Mouse (Mus musculus) forebrain, postnatal 0 days (tissue): Measurements from ENCODE around the gene Ptgr2. TPM values are rescaled to one million over a fixed set of nuclear protein-coding genes. Genes with fewer than 3 reads are reported as not detected.
"Not testable (repeated sequence)": the region's sequence is repeated elsewhere in the genome, so short reads cannot be mapped to it uniquely, and the experiment has no call there.

ENCODE experiments used
- ATAC-seq: fragments of 200-750 bp; cut with Nextera tagmentation; 2 replicates; pipeline ENCODE4 v1.8.0; 2017; ENCODE audit warnings: mild to moderate bottlenecking, moderate library complexity
- DNase-seq: peaks from one replicate; pipeline ENCODE4 v3.0.0-alpha.2; 2015
- H3K27ac ChIP-seq: fragments of 300-500 bp; sonication (generic); 2 replicates; pipeline ENCODE4 v1.5.1; 2014; ENCODE audit warnings: low read depth, mild to moderate bottlenecking, antibody characterized with exemption, low read length, moderate library complexity, mixed read lengths
- H3K27me3 ChIP-seq: fragments of 300-500 bp; sonication (generic); 2 replicates; pipeline ENCODE4 v1.6.1; 2014; ENCODE audit warnings: mild to moderate bottlenecking, low read length, mixed read lengths; ENCODE audit not compliant: insufficient read depth
- H3K36me3 ChIP-seq: fragments of 300-500 bp; sonication (generic); 2 replicates; pipeline ENCODE4 v1.6.1; 2014; ENCODE audit warnings: mild to moderate bottlenecking, moderate library complexity; ENCODE audit not compliant: insufficient read depth
- H3K4me1 ChIP-seq: fragments of 300-500 bp; sonication (generic); 2 replicates; pipeline ENCODE4 v1.6.1; 2014; ENCODE audit warnings: antibody characterized with exemption; ENCODE audit not compliant: insufficient read depth
- H3K4me2 ChIP-seq: fragments of 300-500 bp; sonication (generic); 2 replicates; pipeline ENCODE4 v1.6.1; 2014; ENCODE audit warnings: low read depth, mild to moderate bottlenecking, moderate library complexity
- H3K4me3 ChIP-seq: fragments of 300-500 bp; sonication (generic); 2 replicates; pipeline ENCODE4 v1.5.1; 2014; ENCODE audit warnings: low read depth, low read length, mixed read lengths
- H3K9ac ChIP-seq: fragments of 300-500 bp; sonication (generic); 2 replicates; pipeline ENCODE4 v1.6.1; 2014; ENCODE audit warnings: mild to moderate bottlenecking
- H3K9me3 ChIP-seq: fragments of 300-500 bp; sonication (generic); 2 replicates; pipeline ENCODE4 v1.6.1; 2016; ENCODE audit warnings: low read length
- CTCF ChIP-seq: sonication (generic); IDR thresholded peaks from 2 replicates; pipeline ENCODE4 v1.5.1; 2016; ENCODE audit warnings: antibody characterized with exemption, control low read depth, low read depth
- WGBS: fragments of 180-500 bp; shearing (Covaris S2); extraction: QIAGEN DNeasy Blood & Tissue Kit; methylation state at CpG from one replicate; pipeline ENCODE4 v1.1.7; 2014; 5-methylcytosine and 5-hydroxymethylcytosine counted together
- polyA plus RNA-seq: library from polyadenylated mRNA; unstranded; fragments of >200 nt; fragmentation: Nextera tagmentation; extraction: Ambion mirVana; gene quantifications from 2 replicates; pipeline ENCODE4 v1.2.1, GENCODE M21; 2015
- total RNA-seq: library from RNA; depleted of rRNA; stranded (reverse); fragments of >200 nt; gene quantifications from 2 replicates; pipeline ENCODE4 v1.2.3, GENCODE M21; 2014; rRNA removed

Ptgr2 gene
- total and polyA plus RNA-seq, 2 experiments from 2014 or later = 17.3 to 18.7 TPM

GRCm38 (mm10) chr12:84336963-84337625 lies 52.1 kb downstream of the Ptgr2 start:
- no peak overlapping the region for H3K4me2 ChIP-seq
- TF ChIP-seq CTCF = no peak
- WGBS = 92% methylated on average over 11 of the region's 11 CpGs
- no peak overlapping the region for H3K4me3 ChIP-seq
- H3K4me1 ChIP-seq = no peaks in the 10 kb centered on the region
- H3K27ac ChIP-seq = no peak overlapping the region
- peaks cover 64% of the 10 kb centered on the region for H3K36me3 ChIP-seq
- H3K27me3 ChIP-seq = no peaks in the 10 kb centered on the region
- ATAC-seq = no peak
- no peak for DNase-seq
- H3K9me3 ChIP-seq = no peaks in the 10 kb centered on the region
- no peak overlapping the region for H3K9ac ChIP-seq

DNA sequence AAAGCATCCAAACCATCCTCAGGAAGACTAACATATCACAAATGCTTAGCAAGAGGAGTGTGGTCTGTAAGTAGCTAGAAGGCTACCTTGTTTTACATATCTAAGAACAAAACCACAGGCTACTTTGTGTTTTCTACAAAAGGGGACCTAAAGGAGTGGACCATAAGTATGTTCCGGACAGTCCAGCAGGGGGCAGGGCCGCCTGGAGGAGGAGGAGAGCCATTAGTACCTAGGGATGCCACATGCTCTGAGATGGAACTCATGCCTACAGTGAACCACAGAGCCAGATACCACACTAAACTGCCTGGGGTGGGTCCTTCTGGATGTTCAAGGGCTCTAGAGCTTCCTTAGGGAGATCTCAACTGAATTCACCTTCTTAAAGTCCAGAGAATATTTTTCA lies 62.2 kb downstream of the Ptgr2 start:
- no peak overlapping the region for H3K4me3 ChIP-seq
- DNase-seq (no peak), ATAC-seq (no peak)
- no peak overlapping the region for H3K4me2 ChIP-seq
- H3K27me3 ChIP-seq = no peaks in the 10 kb centered on the region
- H3K36me3 ChIP-seq = peaks cover 52% of the 10 kb centered on the region
- H3K9ac ChIP-seq = no peak overlapping the region
- H3K27ac ChIP-seq = no peak overlapping the region
- WGBS = 48% methylated on average over 2 of the region's 2 CpGs
- no peaks in the 10 kb centered on the region for H3K4me1 ChIP-seq
- peak; percentile 44 for TF ChIP-seq CTCF
- H3K9me3 ChIP-seq = no peaks in the 10 kb centered on the region

GRCm38 (mm10) chr12:84358699-84359098 lies 73.7 kb downstream of the Ptgr2 start:
- DNase-seq, ATAC-seq, H3K9me3 ChIP-seq, H3K9ac ChIP-seq, H3K4me2 ChIP-seq, H3K27me3 ChIP-seq, H3K27ac ChIP-seq, H3K4me3 ChIP-seq: not testable (repeated sequence)
- WGBS = 93% methylated on average over 2 of the region's 2 CpGs
- Histone ChIP-seq H3K36me3 (peaks cover 31% of the 10 kb centered on the region), H3K4me1 (peaks cover 13% of the 10 kb centered on the region)

DNA sequence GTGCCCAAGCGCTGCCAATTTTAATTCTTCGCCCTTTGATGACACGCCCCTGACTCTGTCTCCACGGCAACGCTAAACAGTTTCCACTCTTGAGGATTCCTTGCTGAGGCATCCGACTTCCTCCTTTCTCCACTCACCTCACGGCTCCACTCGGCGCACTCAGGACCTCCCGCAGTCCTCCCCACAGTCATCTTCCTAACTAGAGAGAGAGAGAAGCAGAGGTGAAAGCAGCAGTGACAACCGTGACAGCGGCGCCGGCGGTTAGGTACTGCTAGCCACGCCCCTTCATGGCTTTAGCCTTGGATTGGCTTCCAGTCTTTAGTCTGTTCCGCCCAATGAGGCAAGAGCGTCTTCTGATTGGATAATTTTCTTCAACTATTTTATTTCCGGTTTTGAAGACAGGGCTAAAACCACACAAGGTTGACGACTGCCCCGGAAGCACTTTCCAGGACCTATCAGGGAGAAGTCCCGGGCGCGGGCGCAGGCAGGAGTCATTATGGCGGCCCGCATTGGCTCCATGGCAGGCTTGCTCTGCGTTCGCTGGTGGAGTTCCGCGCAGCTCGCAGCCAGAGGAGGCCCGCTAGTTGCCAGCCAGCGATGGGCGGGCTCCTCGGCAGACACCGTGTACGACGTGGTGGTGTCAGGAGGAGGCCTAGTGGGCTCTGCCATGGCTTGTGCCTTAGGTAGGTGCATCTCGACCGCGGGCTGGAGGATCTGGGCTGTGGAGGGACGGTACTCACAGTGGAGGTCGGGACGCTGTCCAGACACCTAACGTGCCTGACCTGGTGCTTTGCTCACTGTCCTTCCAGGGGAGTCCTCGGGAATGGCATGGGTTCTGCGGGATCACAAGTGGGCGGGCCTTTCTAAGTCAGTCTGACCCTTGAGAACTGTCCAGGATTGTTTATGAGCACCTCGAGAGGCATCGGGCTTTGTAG lies 76.8 kb downstream of the Ptgr2 start, which contains the start of the genes Coq6 and Fam161b:
TSS of gene Coq6 (plus strand) at position 103 of the 935 bp plus-strand sequence.
TSS of gene Fam161b (minus strand) at position 279 of the 935 bp plus-strand sequence.
- Histone ChIP-seq H3K9ac (peak within 1 kb of the TSS; percentile 81), H3K4me2 (peak within 1 kb of the TSS; percentile 88), H3K27ac (peak within 1 kb of the TSS; percentile 70), H3K4me1 (peaks cover 13% of the 10 kb centered on the region), H3K4me3 (peak within 1 kb of the TSS; percentile 100), H3K27me3 (no peaks in the 10 kb centered on the region), H3K9me3 (no peaks in the 10 kb centered on the region), H3K36me3 (peaks cover 7% of the 10 kb centered on the region)
- ATAC-seq = peak; percentile 99
- no peak for TF ChIP-seq CTCF
- DNase-seq = peak; percentile 97
- under 1% methylated on average over 51 of the region's 51 CpGs for WGBS

DNA sequence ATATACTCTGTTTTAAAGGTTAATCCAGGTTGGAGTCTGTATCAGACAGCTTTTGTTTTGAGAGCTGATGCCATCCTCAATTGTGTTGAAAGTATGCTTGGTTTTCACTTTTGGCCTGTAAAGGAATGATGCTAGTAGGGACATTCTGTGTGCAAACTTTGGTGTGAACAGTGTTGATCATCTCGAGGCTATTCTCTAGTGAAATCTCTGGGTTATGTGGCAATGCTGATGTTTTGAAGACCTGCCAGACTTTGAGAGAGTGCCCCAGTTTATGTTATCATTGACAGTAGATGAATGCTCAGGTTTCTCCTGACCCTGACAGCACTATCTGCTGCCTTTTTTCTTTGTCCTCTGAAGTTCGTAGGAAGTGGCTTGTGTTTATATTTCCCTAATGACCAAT lies 77.8 kb downstream of the Ptgr2 start:
- Histone ChIP-seq H3K9me3 (no peaks in the 10 kb centered on the region), H3K4me3 (peak overlapping the region; percentile 100; the same call in 1 of the 2 replicates), H3K9ac (0 out of 2 replicates have a peak overlapping the region, but pooled peaks have one; percentile 25), H3K27ac (no peak overlapping the region), H3K4me2 (peak overlapping the region; percentile 88), H3K27me3 (no peaks in the 10 kb centered on the region), H3K36me3 (peaks cover 2% of the 10 kb centered on the region; the same call in 1 of the 2 replicates), H3K4me1 (peaks cover 13% of the 10 kb centered on the region)
- WGBS = 69% methylated on average over 2 of the region's 2 CpGs
- TF ChIP-seq CTCF = no peak
- ATAC-seq (no peak), DNase-seq (no peak)

DNA sequence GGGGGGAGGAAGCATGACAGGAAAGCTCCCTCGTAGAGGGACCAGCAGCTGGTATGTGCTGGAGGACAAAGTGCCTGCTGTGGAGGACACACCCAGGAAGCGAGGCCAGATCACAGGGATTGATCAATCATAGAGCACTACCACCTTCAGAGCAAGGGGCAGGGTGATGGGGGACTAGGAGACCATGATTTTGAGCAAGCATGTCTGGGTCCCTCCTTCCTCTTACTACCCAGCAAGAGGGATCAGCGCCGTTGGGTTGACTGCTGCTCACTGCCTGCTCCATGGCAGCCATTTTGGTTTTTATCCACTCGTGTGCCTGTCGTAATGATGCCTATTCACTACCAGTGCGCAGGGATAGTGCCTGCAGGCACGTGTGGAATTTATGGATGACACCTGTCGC lies 79.3 kb downstream of the Ptgr2 start:
- H3K4me1 ChIP-seq = peaks cover 13% of the 10 kb centered on the region
- H3K27ac ChIP-seq = no peak overlapping the region
- no peaks in the 10 kb centered on the region for H3K9me3 ChIP-seq
- WGBS = 85% methylated on average over 9 of the region's 9 CpGs
- TF ChIP-seq CTCF = no peak
- DNase-seq (no peak), ATAC-seq (no peak)
- H3K4me3 ChIP-seq = no peak overlapping the region
- H3K4me2 ChIP-seq = no peak overlapping the region
- H3K9ac ChIP-seq = no peak overlapping the region
- no peaks in the 10 kb centered on the region for H3K27me3 ChIP-seq
- peaks cover 15% of the 10 kb centered on the region for H3K36me3 ChIP-seq

GRCm38 (mm10) chr12:84365137-84365536 lies 80.1 kb downstream of the Ptgr2 start:
- Histone ChIP-seq H3K27ac (no peak overlapping the region), H3K27me3 (no peaks in the 10 kb centered on the region), H3K9ac (no peak overlapping the region), H3K36me3 (peaks cover 24% of the 10 kb centered on the region), H3K9me3 (no peaks in the 10 kb centered on the region), H3K4me1 (peaks cover 13% of the 10 kb centered on the region), H3K4me3 (no peak overlapping the region), H3K4me2 (no peak overlapping the region)
- DNase-seq = no peak
- WGBS = 94% methylated on average over 6 of the region's 6 CpGs
- no peak for ATAC-seq
- no peak for TF ChIP-seq CTCF

Other genes starting within 250 kb of the Ptgr2 start
- gene Acot4, start 246.9 kb upstream of the Ptgr2 start, total RNA-seq = 0.31 and 0.86 TPM in 2 replicates
- 0.77 and 1.1 TPM in 2 replicates for gene Acot4, start 246.9 kb upstream of the Ptgr2 start, polyA plus RNA-seq
- not detected in 2 replicates for gene Gm49366, start 246.3 kb upstream of the Ptgr2 start, total RNA-seq
- gene Gm49366, start 246.3 kb upstream of the Ptgr2 start, polyA plus RNA-seq = not detected in 2 replicates
- 0.69 and 3.1 TPM in 2 replicates for gene Acot3, start 233.1 kb upstream of the Ptgr2 start, total RNA-seq
- gene Acot3, start 233.1 kb upstream of the Ptgr2 start, polyA plus RNA-seq = 0.98 and 1.2 TPM in 2 replicates
- 1.5 and 2.3 TPM in 2 replicates for gene Acot5, start 215.9 kb upstream of the Ptgr2 start, total RNA-seq
- 0.93 and 1.3 TPM in 2 replicates for gene Acot5, start 215.9 kb upstream of the Ptgr2 start, polyA plus RNA-seq
- gene Acot6, start 184.6 kb upstream of the Ptgr2 start, total RNA-seq = 4.0 and 5.1 TPM in 2 replicates
- 1.3 TPM in 2 replicates for gene Acot6, start 184.6 kb upstream of the Ptgr2 start, polyA plus RNA-seq
- gene Dnal1, start 170.9 kb upstream of the Ptgr2 start, total RNA-seq = 14.2 and 20.3 TPM in 2 replicates
- 7.5 and 13.5 TPM in 2 replicates for gene Dnal1, start 170.9 kb upstream of the Ptgr2 start, polyA plus RNA-seq
- 13.9 and 14.2 TPM in 2 replicates for gene Pnma1, start 136.7 kb upstream of the Ptgr2 start, total RNA-seq
- gene Pnma1, start 136.7 kb upstream of the Ptgr2 start, polyA plus RNA-seq = 9.3 and 12.0 TPM in 2 replicates
- gene Elmsan1, start 66.4 kb upstream of the Ptgr2 start, total RNA-seq = 7.0 and 7.9 TPM in 2 replicates
- 2.2 and 2.5 TPM in 2 replicates for gene Elmsan1, start 66.4 kb upstream of the Ptgr2 start, polyA plus RNA-seq
- 73.2 and 88.7 TPM in 2 replicates for gene Zfp410, start 31.6 kb downstream of the Ptgr2 start, total RNA-seq
- gene Zfp410, start 31.6 kb downstream of the Ptgr2 start, polyA plus RNA-seq = 48.7 and 52.2 TPM in 2 replicates
- gene Coq6, start 76.4 kb downstream of the Ptgr2 start, total RNA-seq = 62.0 and 83.1 TPM in 2 replicates
- gene Coq6, start 76.4 kb downstream of the Ptgr2 start, polyA plus RNA-seq = 39.7 and 40.4 TPM in 2 replicates
- 9.7 and 9.9 TPM in 2 replicates for gene Fam161b, start 76.6 kb downstream of the Ptgr2 start, total RNA-seq
- 6.6 and 9.2 TPM in 2 replicates for gene Fam161b, start 76.6 kb downstream of the Ptgr2 start, polyA plus RNA-seq
- gene Entpd5, start 123.8 kb downstream of the Ptgr2 start, total RNA-seq = 12.5 and 14.0 TPM in 2 replicates
- 9.5 and 12.4 TPM in 2 replicates for gene Entpd5, start 123.8 kb downstream of the Ptgr2 start, polyA plus RNA-seq
- gene Bbof1, start 123.8 kb downstream of the Ptgr2 start, total RNA-seq = 3.0 and 4.0 TPM in 2 replicates
- gene Bbof1, start 123.8 kb downstream of the Ptgr2 start, polyA plus RNA-seq = 2.3 and 3.0 TPM in 2 replicates
- 15.5 and 16.5 TPM in 2 replicates for gene Rnf113a2, start 132.0 kb downstream of the Ptgr2 start, total RNA-seq
- gene Rnf113a2, start 132.0 kb downstream of the Ptgr2 start, polyA plus RNA-seq = 20.3 and 20.4 TPM in 2 replicates
- 29.8 and 35.9 TPM in 2 replicates for gene Aldh6a1, start 165.8 kb downstream of the Ptgr2 start, total RNA-seq
- 28.8 and 33.9 TPM in 2 replicates for gene Aldh6a1, start 165.8 kb downstream of the Ptgr2 start, polyA plus RNA-seq
- gene Lin52, start 166.2 kb downstream of the Ptgr2 start, total RNA-seq = 18.2 and 22.1 TPM in 2 replicates
- gene Lin52, start 166.2 kb downstream of the Ptgr2 start, polyA plus RNA-seq = 18.1 and 23.6 TPM in 2 replicates